Mouse (Mus musculus): Measurements from ENCODE around the gene Clta.

DNA sequence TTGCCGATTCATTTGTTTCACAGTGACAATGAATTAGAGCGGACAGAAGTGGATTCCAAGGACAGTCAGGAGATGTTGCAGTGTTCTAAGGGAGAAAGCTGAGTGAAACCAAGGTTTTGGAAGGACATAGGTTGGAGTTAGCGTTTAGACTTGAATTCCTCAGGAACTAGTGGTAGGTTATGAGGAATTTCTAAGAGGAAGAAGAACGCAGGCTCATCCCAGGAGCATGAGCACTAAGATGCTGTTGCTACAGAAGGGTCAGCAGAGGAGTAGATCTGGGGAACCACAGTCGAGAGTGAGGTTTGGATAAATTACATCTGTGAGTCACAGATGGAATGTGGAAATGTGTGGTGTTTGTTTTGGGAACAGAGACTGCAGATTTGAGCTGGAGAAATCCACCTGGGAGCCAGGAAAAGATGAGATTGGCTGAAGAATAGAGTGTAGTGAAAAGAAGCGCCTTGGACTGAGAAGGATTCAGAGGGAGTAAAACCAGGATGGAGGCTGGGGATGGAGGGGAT lies 28.0 kb upstream of the Clta start:
- TF ChIP-seq POLR2A (IDR thresholded peaks at IDR 0.05; ENCODE audit: low read depth, low read length) (no peak), PAX5 (IDR thresholded peaks at IDR 0.05; ENCODE audit: low read length) (no peak), ZNF384 (IDR thresholded peaks at IDR 0.05; ENCODE audit: low read depth, low read length) (no peak), KAT2A (IDR thresholded peaks at IDR 0.05; ENCODE audit: insufficient replicate concordance, low read length) (no peak), MXI1 (IDR thresholded peaks at IDR 0.05; ENCODE audit: low read depth, low read length) (no peak), CTCF (conservative IDR thresholded peaks at IDR 0.05 in 1 of 2, IDR thresholded peaks at IDR 0.05 in 1 of 2; ENCODE audit: low read depth in 2 of 2, low read length in 2 of 2) (no peak), MAX (IDR thresholded peaks at IDR 0.05; ENCODE audit: low read length) (no peak), E2F4 (IDR thresholded peaks at IDR 0.05; ENCODE audit: insufficient replicate concordance, low read depth, low read length) (no peak), GABPA (IDR thresholded peaks at IDR 0.05; ENCODE audit: insufficient replicate concordance, low read depth, low read length) (no peak), NELFE (IDR thresholded peaks at IDR 0.05; ENCODE audit: low read depth, low read length) (no peak)

Data from CH12.LX (cell line).